Mouse (Mus musculus): Measurements from ENCODE around the gene Cog7. TPM values are rescaled to one million over a fixed set of nuclear protein-coding genes. Genes with fewer than 3 reads are reported as not detected.

Gene Cog7
- polyA plus RNA-seq, 1 experiment = 29.7 TPM

DNA sequence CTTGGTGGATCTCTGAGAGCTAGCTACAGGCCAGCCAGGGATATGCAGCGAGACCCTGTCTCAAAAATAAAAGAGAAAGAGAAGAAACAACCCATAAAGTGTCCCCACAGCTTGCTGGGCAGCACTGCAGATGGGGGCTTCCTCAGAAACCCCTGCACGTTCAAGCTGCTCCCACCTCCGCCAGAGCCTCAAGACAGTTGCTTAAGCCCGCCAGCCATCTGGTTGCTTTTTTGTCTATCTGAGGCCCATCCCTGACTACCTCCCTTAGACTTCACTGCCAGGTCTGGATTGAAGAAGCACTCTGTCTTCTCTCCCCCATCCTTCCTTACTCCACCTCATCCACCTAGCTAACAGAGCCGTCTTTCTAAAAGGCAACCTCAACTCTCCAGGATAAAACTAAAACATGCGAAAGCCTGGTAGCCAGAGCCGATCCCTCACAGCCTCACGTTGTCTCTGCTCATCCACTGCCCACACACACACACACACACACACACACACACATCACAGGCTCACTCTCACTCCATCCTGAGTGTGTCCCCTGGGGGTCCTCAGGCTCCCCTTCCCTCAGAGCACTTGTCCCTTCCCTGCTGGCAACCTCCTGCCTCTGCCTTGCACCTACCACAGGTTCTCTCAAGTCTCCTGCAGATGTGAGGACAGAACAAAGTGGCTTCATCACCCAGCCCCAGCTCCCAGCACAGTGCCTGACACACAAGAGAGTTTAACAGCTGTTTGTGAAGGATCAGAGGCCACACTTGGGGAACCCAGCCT, 43.2 kb downstream of the Cog7 start:
- 84% methylated on average over 8 of the region's 8 CpGs for WGBS
- DNase-seq = no peak
- no peak overlapping the region for H3K4me3 ChIP-seq (replicated peaks; ENCODE audit: extremely low read depth, low read depth, low read length)
- peaks cover 3% of the 10 kb centered on the region for H3K4me1 ChIP-seq (ENCODE audit: control insufficient read depth, insufficient read depth, low read length)
- TF ChIP-seq CTCF (IDR thresholded peaks at IDR 0.05; ENCODE audit: insufficient read depth, low read length) (no peak), POLR2A (IDR thresholded peaks at IDR 0.05; ENCODE audit: borderline replicate concordance, extremely low read depth, low read depth, low read length) (no peak)

DNA sequence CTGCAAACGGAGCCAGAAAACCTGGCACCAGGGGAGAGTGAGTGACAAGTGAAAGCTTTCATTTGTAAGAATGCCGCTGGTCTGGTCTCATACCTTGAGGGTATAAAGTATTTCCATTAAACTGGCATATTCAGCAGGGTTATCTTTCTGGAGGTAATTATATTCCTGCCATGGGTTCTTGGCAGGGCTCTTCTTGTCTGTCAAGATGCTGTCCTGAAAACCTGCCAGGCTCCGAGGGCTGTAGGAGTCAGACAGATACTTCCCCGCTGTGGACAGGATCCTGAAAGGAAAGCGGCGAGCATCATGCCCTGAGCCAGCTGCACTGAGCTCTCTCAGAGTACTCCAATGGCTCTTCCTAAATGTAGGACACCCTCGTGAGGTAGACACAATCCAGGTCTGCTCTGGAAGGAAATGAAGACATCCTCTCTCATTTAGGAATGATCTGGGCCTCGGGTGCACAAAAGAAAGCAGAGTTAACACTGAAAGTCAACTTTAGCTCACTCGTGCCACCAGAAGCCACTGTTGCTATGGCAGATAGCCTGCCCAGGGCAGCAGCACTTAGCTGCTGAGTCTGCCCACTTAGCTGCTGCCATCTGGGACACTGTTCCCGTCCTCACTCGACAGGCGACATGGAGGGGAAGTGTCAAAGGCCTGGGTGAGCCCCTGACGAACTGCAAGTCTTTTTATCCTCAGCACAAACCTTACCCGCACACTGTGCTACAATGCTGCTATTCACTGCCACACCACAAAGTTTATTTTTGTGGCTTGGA, 44.5 kb downstream of the Cog7 start:
- WGBS = 65% methylated on average over 14 of the region's 14 CpGs
- Histone ChIP-seq H3K4me1 (ENCODE audit: control insufficient read depth, insufficient read depth, low read length) (peaks cover 3% of the 10 kb centered on the region), H3K4me3 (replicated peaks; ENCODE audit: extremely low read depth, low read depth, low read length) (no peak overlapping the region)
- TF ChIP-seq POLR2A (IDR thresholded peaks at IDR 0.05; ENCODE audit: borderline replicate concordance, extremely low read depth, low read depth, low read length) (no peak), CTCF (IDR thresholded peaks at IDR 0.05; ENCODE audit: insufficient read depth, low read length) (no peak)
- DNase-seq = no peak

DNA sequence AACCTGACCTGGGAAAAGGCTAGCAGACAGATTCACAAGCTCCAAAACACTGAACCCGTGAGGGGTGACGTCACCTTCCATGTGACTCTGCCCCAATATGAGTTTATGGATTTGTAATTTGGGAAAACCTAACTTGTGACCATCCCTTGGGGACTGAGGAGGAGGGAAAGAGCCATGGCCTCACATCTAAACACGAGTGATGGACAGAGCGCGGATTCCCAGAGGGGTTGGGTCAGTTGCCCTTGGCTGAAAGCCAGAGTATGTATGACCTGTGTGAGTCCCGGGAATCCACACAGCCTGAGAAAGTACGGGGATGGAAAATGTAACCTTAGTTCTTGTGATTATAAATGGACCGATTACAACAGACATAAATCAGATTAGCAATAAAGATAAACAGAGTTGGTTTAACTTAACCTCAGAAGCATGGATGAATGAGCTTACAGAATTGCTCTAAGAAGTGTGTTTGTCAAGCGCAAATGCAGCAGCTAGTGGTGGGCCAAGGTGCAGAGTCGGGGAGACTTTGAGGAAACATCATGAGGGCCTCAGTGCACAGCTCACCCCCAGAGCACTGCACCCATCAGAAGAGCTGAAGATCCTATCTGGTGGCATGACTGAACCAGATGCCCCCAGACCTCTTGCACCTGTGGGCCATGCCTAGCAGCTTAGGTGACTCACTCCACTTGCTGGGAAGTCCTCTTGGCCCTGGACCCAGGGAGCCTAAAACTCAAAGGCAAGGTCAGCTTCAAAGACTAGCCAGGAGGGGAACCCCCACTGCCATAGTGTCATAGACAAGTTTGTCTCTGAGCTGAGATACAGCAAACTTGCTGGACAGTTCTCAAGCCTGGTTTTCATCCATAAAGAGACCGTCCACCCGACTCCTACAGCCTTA, 45.4 kb downstream of the Cog7 start:
- Histone ChIP-seq H3K4me3 (replicated peaks; ENCODE audit: extremely low read depth, low read depth, low read length) (no peak overlapping the region), H3K4me1 (ENCODE audit: control insufficient read depth, insufficient read depth, low read length) (no peaks in the 10 kb centered on the region; the same call in 1 of the 2 replicates)
- TF ChIP-seq CTCF (IDR thresholded peaks at IDR 0.05; ENCODE audit: insufficient read depth, low read length) (no peak), POLR2A (IDR thresholded peaks at IDR 0.05; ENCODE audit: borderline replicate concordance, extremely low read depth, low read depth, low read length) (no peak)
- DNase-seq = no peak
- 58% methylated on average over 12 of the region's 12 CpGs for WGBS

DNA sequence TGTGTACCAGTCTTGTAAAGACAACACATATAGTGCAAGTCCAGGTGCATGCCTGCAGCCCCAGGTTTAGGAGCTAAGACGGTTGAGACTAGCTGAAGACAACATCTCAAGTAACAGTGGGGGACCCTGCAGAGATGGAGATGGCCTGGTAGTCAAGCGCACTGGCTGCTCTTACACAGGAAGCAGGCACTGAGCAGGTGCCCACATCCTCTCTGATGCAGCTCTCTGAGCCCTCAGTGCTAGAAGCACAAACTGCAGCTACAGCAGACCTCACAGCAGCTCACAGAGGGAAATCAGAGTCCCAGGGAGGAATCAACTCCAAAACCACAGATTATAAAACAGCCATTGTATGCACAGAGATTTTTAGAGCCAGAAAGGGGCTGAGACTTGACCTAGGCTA, 47.2 kb downstream of the Cog7 start:
- no peak overlapping the region for H3K4me3 ChIP-seq (replicated peaks; ENCODE audit: extremely low read depth, low read depth, low read length)
- 83% methylated on average over 2 of the region's 2 CpGs for WGBS
- no peak for DNase-seq
- no peak for TF ChIP-seq CTCF (IDR thresholded peaks at IDR 0.05; ENCODE audit: insufficient read depth, low read length)
- no peak for TF ChIP-seq POLR2A (IDR thresholded peaks at IDR 0.05; ENCODE audit: borderline replicate concordance, extremely low read depth, low read depth, low read length)
- no peaks in the 10 kb centered on the region; the same call in 1 of the 2 replicates for H3K4me1 ChIP-seq (ENCODE audit: control insufficient read depth, insufficient read depth, low read length)

DNA sequence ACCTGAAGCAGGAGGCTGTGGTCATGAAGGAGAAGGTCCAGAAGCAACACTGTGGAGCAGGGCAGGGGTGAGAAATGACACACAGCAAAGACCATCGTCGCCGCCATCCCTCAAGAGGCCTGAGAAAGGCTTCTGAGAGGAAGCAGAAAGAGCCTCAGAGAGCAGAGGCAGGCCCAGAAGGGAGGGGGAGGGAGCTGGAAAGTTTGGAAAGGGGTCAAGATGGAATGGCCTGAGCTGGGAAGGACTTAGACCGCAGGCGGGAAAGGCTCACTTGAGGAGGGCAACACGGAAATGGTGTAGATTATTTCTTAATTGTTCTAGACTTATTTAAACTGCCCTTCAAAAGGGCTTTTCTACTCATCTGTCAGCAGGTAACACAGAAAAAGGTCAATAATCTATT, 47.8 kb downstream of the Cog7 start:
- H3K4me3 ChIP-seq (replicated peaks; ENCODE audit: extremely low read depth, low read depth, low read length) = no peak overlapping the region
- no peaks in the 10 kb centered on the region; the same call in 1 of the 2 replicates for H3K4me1 ChIP-seq (ENCODE audit: control insufficient read depth, insufficient read depth, low read length)
- TF ChIP-seq CTCF (IDR thresholded peaks at IDR 0.05; ENCODE audit: insufficient read depth, low read length) = no peak
- TF ChIP-seq POLR2A (IDR thresholded peaks at IDR 0.05; ENCODE audit: borderline replicate concordance, extremely low read depth, low read depth, low read length) = no peak
- peak; percentile 37 for DNase-seq
- 61% methylated on average over 6 of the region's 6 CpGs for WGBS

DNA sequence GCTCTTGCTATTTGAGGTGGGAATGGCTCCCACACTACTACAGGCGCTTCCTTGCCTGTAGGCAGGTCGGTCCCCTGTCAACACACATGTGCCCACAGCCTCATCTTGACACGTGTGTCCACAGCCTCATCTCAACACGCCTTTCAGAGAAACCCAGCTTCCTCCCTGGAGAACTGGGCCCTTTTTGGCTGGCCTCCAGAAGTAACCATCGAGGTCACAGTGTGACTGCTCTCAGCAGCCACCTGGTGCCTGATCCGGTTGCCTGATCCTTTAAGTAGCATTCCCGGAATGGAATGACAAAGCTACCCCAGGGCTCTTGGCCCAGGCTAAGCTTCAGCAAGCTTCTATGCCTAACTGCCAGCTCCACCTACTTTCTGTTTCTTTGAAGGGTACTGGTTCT, 50.3 kb downstream of the Cog7 start:
- DNase-seq = no peak
- 42% methylated on average over 7 of the region's 7 CpGs for WGBS
- H3K4me1 ChIP-seq (ENCODE audit: control insufficient read depth, insufficient read depth, low read length) = no peaks in the 10 kb centered on the region
- TF ChIP-seq POLR2A (IDR thresholded peaks at IDR 0.05; ENCODE audit: borderline replicate concordance, extremely low read depth, low read depth, low read length) (no peak), CTCF (IDR thresholded peaks at IDR 0.05; ENCODE audit: insufficient read depth, low read length) (no peak)
- no peak overlapping the region for H3K4me3 ChIP-seq (replicated peaks; ENCODE audit: extremely low read depth, low read depth, low read length)

DNA sequence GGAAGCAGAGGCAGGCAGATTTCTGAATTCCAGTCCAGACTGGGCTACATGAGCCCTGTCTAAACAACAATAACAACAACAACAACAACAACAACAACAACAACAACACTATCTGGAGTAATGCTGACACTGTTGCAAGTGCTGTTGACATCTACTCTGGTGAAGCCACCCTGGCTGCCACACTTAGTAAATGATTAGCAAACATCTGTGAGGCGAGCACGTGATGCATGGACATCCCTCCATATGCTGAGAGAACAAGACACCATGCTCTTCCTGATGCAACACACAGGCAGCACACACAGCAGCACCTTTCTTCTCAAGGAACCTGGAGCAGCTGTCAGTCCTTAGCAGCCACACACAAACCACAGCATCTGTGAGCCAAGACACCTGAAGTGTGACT, 53.6 kb downstream of the Cog7 start:
- TF ChIP-seq POLR2A (IDR thresholded peaks at IDR 0.05; ENCODE audit: borderline replicate concordance, extremely low read depth, low read depth, low read length) (no peak), CTCF (IDR thresholded peaks at IDR 0.05; ENCODE audit: insufficient read depth, low read length) (no peak)
- Histone ChIP-seq H3K4me1 (ENCODE audit: control insufficient read depth, insufficient read depth, low read length) (no peaks in the 10 kb centered on the region), H3K4me3 (replicated peaks; ENCODE audit: extremely low read depth, low read depth, low read length) (no peak overlapping the region)
- DNase-seq = no peak
- WGBS = 95% methylated on average over 2 of the region's 2 CpGs

DNA sequence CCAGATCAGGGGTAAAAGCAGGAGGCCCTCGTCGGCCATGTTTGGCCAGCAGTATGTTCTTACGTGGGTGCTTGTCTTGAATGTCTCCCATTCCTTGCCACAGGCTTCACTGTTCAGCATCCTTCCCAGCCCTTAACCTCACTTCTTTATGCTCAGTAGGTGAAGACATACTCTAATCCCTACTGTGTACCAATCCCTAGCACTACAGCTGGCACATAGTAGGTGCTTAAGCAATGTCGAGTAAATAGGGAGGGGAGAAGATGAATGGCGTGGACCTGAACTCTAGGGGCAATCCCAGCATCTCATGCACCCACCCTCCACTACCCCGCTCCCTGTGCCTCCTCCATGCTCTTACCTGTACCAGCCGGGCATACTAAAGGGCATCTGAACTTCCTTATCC, 57.1 kb downstream of the Cog7 start:
- 95% methylated on average over 7 of the region's 7 CpGs for WGBS
- DNase-seq = no peak
- no peaks in the 10 kb centered on the region for H3K4me1 ChIP-seq (ENCODE audit: control insufficient read depth, insufficient read depth, low read length)
- no peak for TF ChIP-seq POLR2A (IDR thresholded peaks at IDR 0.05; ENCODE audit: borderline replicate concordance, extremely low read depth, low read depth, low read length)
- TF ChIP-seq CTCF (IDR thresholded peaks at IDR 0.05; ENCODE audit: insufficient read depth, low read length) = no peak
- no peak overlapping the region for H3K4me3 ChIP-seq (replicated peaks; ENCODE audit: extremely low read depth, low read depth, low read length)

DNA sequence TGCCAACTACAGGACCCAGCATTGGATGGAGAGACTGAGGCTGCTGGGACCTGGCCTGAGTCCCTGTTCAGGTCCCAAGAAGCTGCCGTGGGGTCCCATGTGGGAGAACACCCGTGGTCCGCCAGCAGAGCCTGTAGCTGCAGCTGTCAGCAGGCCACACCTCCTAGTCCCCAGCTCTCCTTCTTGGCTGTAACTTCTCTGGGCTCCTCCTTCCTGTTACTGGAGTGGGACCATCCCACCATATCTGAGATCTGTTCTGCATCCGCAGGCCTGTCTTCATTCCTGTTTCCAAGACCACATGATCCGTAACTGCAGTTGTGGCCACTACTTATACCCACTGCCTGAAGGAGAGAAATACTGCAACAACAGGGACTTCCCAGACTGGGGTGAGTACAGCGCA, 67.6 kb downstream of the Cog7 start:
- H3K4me1 ChIP-seq (ENCODE audit: control insufficient read depth, insufficient read depth, low read length) = no peaks in the 10 kb centered on the region
- WGBS = 65% methylated on average over 6 of the region's 6 CpGs
- no peak overlapping the region for H3K4me3 ChIP-seq (replicated peaks; ENCODE audit: extremely low read depth, low read depth, low read length)
- TF ChIP-seq POLR2A (IDR thresholded peaks at IDR 0.05; ENCODE audit: borderline replicate concordance, extremely low read depth, low read depth, low read length) (no peak), CTCF (IDR thresholded peaks at IDR 0.05; ENCODE audit: insufficient read depth, low read length) (no peak)
- DNase-seq = no peak
